Mouse (Mus musculus) CH12.LX (cell line): ENCODE data around the gene Chrne. TPM values are rescaled to one million over a fixed set of nuclear protein-coding genes. Genes with fewer than 3 reads are reported as not detected.

Experiments used
- DNase-seq: peaks from one replicate; pipeline ENCODE4 v3.0.0-alpha.2; 2013; ENCODE audit errors: extremely low read depth
- H3K27ac ChIP-seq: 2 replicates; pipeline ENCODE4 v1.5.1; 2012; ENCODE audit warnings: low read depth, mild to moderate bottlenecking, control low read depth, moderate library complexity; ENCODE audit not compliant: insufficient read depth
- H3K27me3 ChIP-seq: replicated peaks from 2 replicates; pipeline ENCODE3; 2012; ENCODE audit warnings: inconsistent platforms
- H3K36me3 ChIP-seq, 2 experiments: replicated peaks in 1 of 2; 2 replicates each; pipeline versions ENCODE3 to v1.6.1; 2012; ENCODE audit warnings: inconsistent platforms in 1 of 2, low read length in 1 of 2, mild to moderate bottlenecking in 1 of 2, mixed read lengths in 1 of 2, moderate library complexity in 1 of 2; ENCODE audit not compliant: control insufficient read depth in 1 of 2, insufficient read depth in 1 of 2
- H3K4me1 ChIP-seq, 2 experiments: 2 replicates each; pipeline ENCODE4 v1.6.1; 2012; ENCODE audit warnings: inconsistent platforms in 1 of 2, moderate library complexity in 1 of 2; ENCODE audit not compliant: insufficient read depth in 2 of 2, control insufficient read depth in 1 of 2
- H3K4me2 ChIP-seq: 2 replicates; pipeline ENCODE4 v1.6.1; 2012; ENCODE audit warnings: low read depth, mild to moderate bottlenecking, control low read depth; ENCODE audit not compliant: poor library complexity, insufficient read depth, severe bottlenecking
- H3K4me3 ChIP-seq, 3 experiments: fragments of 150-350 bp in 1 of 3; sonication (generic) in 1 of 3; replicated peaks in 1 of 3; 2 replicates each; pipeline versions ENCODE3 to v1.5.1; 2011 to 2012; ENCODE audit warnings: low read depth in 2 of 3, low read length in 2 of 3, mild to moderate bottlenecking in 2 of 3, moderate library complexity in 2 of 3, control low read depth in 1 of 3, improper control_type of control experiment in 1 of 3, inconsistent platforms in 1 of 3, mixed read lengths in 1 of 3; ENCODE audit not compliant: poor library complexity in 1 of 3
- H3K79me2 ChIP-seq: replicated peaks from 2 replicates; pipeline ENCODE4 v1.6.1; 2012; ENCODE audit warnings: mild to moderate bottlenecking, moderate library complexity; ENCODE audit not compliant: control insufficient read depth, poor library complexity, insufficient read depth, severe bottlenecking; ENCODE audit errors: extremely low read depth
- H3K9ac ChIP-seq: 2 replicates; pipeline ENCODE4 v1.6.1; 2012; ENCODE audit warnings: low read depth, mild to moderate bottlenecking, control low read depth, moderate library complexity; ENCODE audit not compliant: insufficient read depth
- H3K9me3 ChIP-seq: replicated peaks from 2 replicates; pipeline ENCODE3; 2012; ENCODE audit warnings: low read length, inconsistent platforms, mixed read lengths
- CHD1 ChIP-seq: IDR thresholded peaks from 2 replicates; pipeline ENCODE4 v1.6.1; 2012; ENCODE audit warnings: low read depth, low read length, improper control_type of control experiment, inconsistent platforms
- CTCF ChIP-seq, 2 experiments: IDR thresholded peaks in 1 of 2; conservative IDR thresholded peaks in 1 of 2; 2 replicates each; pipeline ENCODE4 v1.5.1; 2011 to 2012; ENCODE audit warnings: low read depth in 2 of 2, low read length in 2 of 2, improper control_type of control experiment in 1 of 2, inconsistent platforms in 1 of 2, mild to moderate bottlenecking in 1 of 2, moderate library complexity in 1 of 2
- E2F4 ChIP-seq: IDR thresholded peaks from 2 replicates; pipeline ENCODE4 v1.6.1; 2011; ENCODE audit warnings: low read depth, low read length, improper control_type of control experiment; ENCODE audit not compliant: insufficient replicate concordance
- ELF1 ChIP-seq: IDR thresholded peaks from 2 replicates; pipeline ENCODE4 v1.6.1; 2014; ENCODE audit warnings: low read depth, mild to moderate bottlenecking, inconsistent platforms, low read length, improper control_type of control experiment
- GABPA ChIP-seq: IDR thresholded peaks from 2 replicates; pipeline ENCODE4 v1.6.1; 2012; ENCODE audit warnings: low read depth, low read length, improper control_type of control experiment, inconsistent platforms; ENCODE audit not compliant: insufficient replicate concordance
- IRF4 ChIP-seq: IDR thresholded peaks from 2 replicates; pipeline ENCODE4 v1.6.1; 2014; ENCODE audit warnings: low read depth, mild to moderate bottlenecking, inconsistent platforms, low read length, improper control_type of control experiment
- MAFK ChIP-seq: IDR thresholded peaks from 2 replicates; pipeline ENCODE4 v1.6.1; 2011; ENCODE audit warnings: low read length, improper control_type of control experiment; ENCODE audit not compliant: insufficient replicate concordance
- MXI1 ChIP-seq: IDR thresholded peaks from 2 replicates; pipeline ENCODE4 v1.6.1; 2011; ENCODE audit warnings: mild to moderate bottlenecking, low read depth, low read length, improper control_type of control experiment
- NRF1 ChIP-seq: IDR thresholded peaks from 2 replicates; pipeline ENCODE4 v1.6.1; 2014; ENCODE audit warnings: low read depth, mild to moderate bottlenecking, inconsistent platforms, low read length, improper control_type of control experiment, moderate library complexity
- PAX5 ChIP-seq: IDR thresholded peaks from 2 replicates; pipeline ENCODE4 v1.6.1; 2012; ENCODE audit warnings: low read length, inconsistent platforms, mixed read lengths
- POLR2AphosphoS2 ChIP-seq: IDR thresholded peaks from 2 replicates; pipeline ENCODE4 v1.6.1; 2011; ENCODE audit warnings: low read depth, low read length, improper control_type of control experiment
- RAD21 ChIP-seq: IDR thresholded peaks from 2 replicates; pipeline ENCODE4 v1.6.1; 2011; ENCODE audit warnings: low read depth, mild to moderate bottlenecking, low read length, improper control_type of control experiment, moderate library complexity
- RCOR1 ChIP-seq: conservative IDR thresholded peaks from 2 replicates; pipeline ENCODE4 v1.6.1; 2012; ENCODE audit warnings: low read depth, mild to moderate bottlenecking, inconsistent platforms, low read length, improper control_type of control experiment
- TCF12 ChIP-seq: IDR thresholded peaks from 2 replicates; pipeline ENCODE4 v1.6.1; 2014; ENCODE audit warnings: low read depth, mild to moderate bottlenecking, inconsistent platforms, low read length, improper control_type of control experiment
- ZC3H11A ChIP-seq: IDR thresholded peaks from 2 replicates; pipeline ENCODE4 v1.6.1; 2012; ENCODE audit warnings: low read depth, mild to moderate bottlenecking, inconsistent platforms, low read length, improper control_type of control experiment
- ZKSCAN1 ChIP-seq: IDR thresholded peaks from 2 replicates; pipeline ENCODE4 v1.6.1; 2012; ENCODE audit warnings: low read depth, inconsistent platforms, low read length, improper control_type of control experiment, borderline replicate concordance
- ZMIZ1 ChIP-seq: IDR thresholded peaks from 2 replicates; pipeline ENCODE4 v1.6.1; 2012; ENCODE audit warnings: low read depth, mild to moderate bottlenecking, inconsistent platforms, low read length, improper control_type of control experiment
- ZNF384 ChIP-seq: IDR thresholded peaks from 2 replicates; pipeline ENCODE4 v1.6.1; 2012; ENCODE audit warnings: low read depth, low read length, improper control_type of control experiment, inconsistent platforms
- dilution Hi-C: fragments of 300-500 bp; cut with MboI; formaldehyde crosslinking; loops from 2 replicates; pipeline ENCODE4 v1.14.3; 2020; ENCODE audit warnings: low sequenced_read_pairs; ENCODE audit not compliant: extremely low pct_unique_long_range_greater_than_20kb, extremely low pct_ligation_motif_present
- in situ Hi-C: fragments of 300-500 bp; cut with MboI; formaldehyde crosslinking; loops from 3 replicates; pipeline ENCODE4 v1.14.3; 2019; ENCODE audit warnings: low sequenced_read_pairs, low pct_ligation_motif_present, low pct_unique_long_range_greater_than_20kb, mixed read lengths
- polyA plus RNA-seq: library from polyadenylated mRNA; unstranded; fragments of >175 nt; gene quantifications from 2 replicates; pipeline ENCODE4 v1.2.1, GENCODE M21; 2012; ENCODE audit warnings: low read depth; ENCODE audit not compliant: insufficient read length
- total RNA-seq, 2 experiments: library from RNA; depleted of rRNA; stranded (reverse); fragments of 300-350 nt in 1 of 2; fragments of >200 nt in 1 of 2; gene quantifications; 2 replicates each; pipeline ENCODE4 v1.2.3; 2012 to 2014

Gene Chrne
- total and polyA plus RNA-seq, 3 experiments: not detected

DNA sequence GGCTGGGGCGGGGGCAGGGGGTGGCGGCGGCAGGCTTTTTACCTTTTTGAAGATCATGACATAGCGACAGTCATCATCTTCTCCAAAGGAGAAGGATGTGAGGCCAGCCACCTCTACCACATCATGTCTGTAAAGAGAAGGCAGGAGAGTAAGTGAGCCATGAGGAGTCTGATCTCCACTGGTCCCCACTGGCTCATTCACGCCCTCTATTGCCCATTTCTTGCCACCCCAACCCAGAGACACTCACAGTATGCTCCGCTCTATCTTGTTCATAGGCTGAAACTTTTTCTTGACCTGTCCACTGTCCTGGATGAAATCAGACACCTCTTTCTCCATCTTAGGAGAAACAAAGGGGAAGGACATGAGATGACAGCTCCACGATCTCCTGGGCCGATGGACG lies 45.7 kb upstream of the Chrne start:
- Histone ChIP-seq H3K4me1 (peaks cover 10 to 19% of the 10 kb centered on the region in 2 experiments), H3K4me2 (no peak overlapping the region), H3K79me2 (peaks cover 22% of the 10 kb centered on the region), H3K27me3 (no peaks in the 10 kb centered on the region), H3K27ac (no peak overlapping the region), H3K4me3 (no peak overlapping the region), H3K36me3 (peaks cover 46 to 77% of the 10 kb centered on the region in 2 experiments), H3K9me3 (no peaks in the 10 kb centered on the region), H3K9ac (no peak overlapping the region)
- TF ChIP-seq NRF1: no peak
- TF ChIP-seq RAD21: peak; percentile 34
- no peak for TF ChIP-seq ZMIZ1
- peak in 1 of 2 experiments; percentile 51; a peak in 2 of 4 replicates for TF ChIP-seq CTCF (conservative IDR thresholded peaks at IDR 0.05 in 1 of 2, IDR thresholded peaks at IDR 0.05 in 1 of 2; ENCODE audit: low read depth in 2 of 2, low read length in 2 of 2)
- no peak for DNase-seq
- in situ Hi-C loops (no loop called here), dilution Hi-C loops (no loop called here)

DNA sequence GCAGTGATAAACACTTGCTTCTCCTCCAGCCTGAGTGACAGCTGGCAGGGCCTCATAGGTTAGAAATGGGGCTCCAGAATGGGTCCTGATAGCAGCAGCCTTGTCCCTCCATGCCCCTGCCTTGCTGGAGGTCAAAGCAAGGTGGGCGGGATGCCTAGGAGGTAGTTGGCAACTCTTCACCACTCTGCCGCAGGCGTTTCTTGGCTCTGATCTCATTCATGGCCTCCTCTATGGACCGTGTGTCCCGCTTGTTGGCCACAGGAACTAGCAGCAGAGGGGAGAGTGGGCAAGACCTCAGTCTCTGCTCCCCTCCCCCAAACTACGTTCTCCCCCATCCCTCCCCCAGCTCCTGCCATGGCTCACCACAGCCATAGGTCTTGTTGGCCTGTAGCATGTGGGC lies 44.9 kb upstream of the Chrne start:
- dilution Hi-C loops (no loop called here), in situ Hi-C loops (no loop called here)
- Histone ChIP-seq H3K9ac (no peak overlapping the region), H3K79me2 (peaks cover 22% of the 10 kb centered on the region), H3K27me3 (no peaks in the 10 kb centered on the region), H3K4me1 (peaks cover 10 to 19% of the 10 kb centered on the region in 2 experiments), H3K9me3 (no peaks in the 10 kb centered on the region), H3K4me2 (no peak overlapping the region), H3K4me3 (no peak overlapping the region), H3K27ac (no peak overlapping the region), H3K36me3 (peaks cover 46 to 83% of the 10 kb centered on the region in 2 experiments)
- no peak for TF ChIP-seq PAX5
- no peak for TF ChIP-seq GABPA
- TF ChIP-seq MAFK: no peak
- no peak for DNase-seq

- Histone ChIP-seq H3K4me2 (no peak overlapping the region), H3K9ac (no peak overlapping the region), H3K4me3 (no peak overlapping the region), H3K79me2 (peaks cover 19% of the 10 kb centered on the region), H3K9me3 (no peaks in the 10 kb centered on the region), H3K27ac (no peak overlapping the region), H3K4me1 (peaks cover 10 to 25% of the 10 kb centered on the region in 2 experiments), H3K27me3 (no peaks in the 10 kb centered on the region), H3K36me3 (peaks cover 46 to 91% of the 10 kb centered on the region in 2 experiments)
- TF ChIP-seq ZMIZ1 (no peak), TCF12 (no peak), ZNF384 (no peak), POLR2AphosphoS2 (no peak), E2F4 (no peak), MXI1 (no peak), ZC3H11A (no peak), ZKSCAN1 (no peak), CHD1 (no peak), ELF1 (no peak), RCOR1 (no peak), IRF4 (no peak)
- in situ Hi-C loops: no loop called here
- dilution Hi-C loops: no loop called here
- no peak for DNase-seq
These were observed 44.1 kb upstream of the Chrne start for GRCm38 (mm10) chr11:70663101-70663500.
